Mouse (Mus musculus) cerebellum, adult 11 months (tissue): Measurements from ENCODE around the gene Epas1.

Source experiments
- DNase-seq: peaks from one replicate; pipeline ENCODE4 v3.0.0; 2022

Epas1 gene

GRCm38 (mm10) chr17:86757621-86758020, 4.1 kb downstream of the Epas1 start:
- DNase-seq, result no peak

DNA sequence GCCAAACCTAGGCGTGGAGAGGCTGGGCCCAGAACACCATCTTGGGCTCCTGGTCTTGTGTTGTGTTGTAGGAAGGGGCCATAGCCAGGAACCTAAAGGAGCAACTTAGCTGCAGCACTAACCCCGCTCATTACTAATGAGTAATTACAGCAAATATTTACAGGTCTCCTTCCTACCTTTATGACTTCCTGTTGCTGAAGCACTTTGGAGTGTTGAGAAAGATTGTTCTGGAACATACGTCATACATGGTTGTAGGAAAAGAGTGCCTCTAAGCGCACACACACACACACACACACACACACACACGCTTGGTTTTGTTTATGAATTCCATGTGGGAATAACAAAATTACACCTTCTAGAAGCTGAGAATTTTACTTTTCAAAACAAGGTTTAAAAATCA, 8.4 kb downstream of the Epas1 start:
- DNase-seq, result no peak

DNA sequence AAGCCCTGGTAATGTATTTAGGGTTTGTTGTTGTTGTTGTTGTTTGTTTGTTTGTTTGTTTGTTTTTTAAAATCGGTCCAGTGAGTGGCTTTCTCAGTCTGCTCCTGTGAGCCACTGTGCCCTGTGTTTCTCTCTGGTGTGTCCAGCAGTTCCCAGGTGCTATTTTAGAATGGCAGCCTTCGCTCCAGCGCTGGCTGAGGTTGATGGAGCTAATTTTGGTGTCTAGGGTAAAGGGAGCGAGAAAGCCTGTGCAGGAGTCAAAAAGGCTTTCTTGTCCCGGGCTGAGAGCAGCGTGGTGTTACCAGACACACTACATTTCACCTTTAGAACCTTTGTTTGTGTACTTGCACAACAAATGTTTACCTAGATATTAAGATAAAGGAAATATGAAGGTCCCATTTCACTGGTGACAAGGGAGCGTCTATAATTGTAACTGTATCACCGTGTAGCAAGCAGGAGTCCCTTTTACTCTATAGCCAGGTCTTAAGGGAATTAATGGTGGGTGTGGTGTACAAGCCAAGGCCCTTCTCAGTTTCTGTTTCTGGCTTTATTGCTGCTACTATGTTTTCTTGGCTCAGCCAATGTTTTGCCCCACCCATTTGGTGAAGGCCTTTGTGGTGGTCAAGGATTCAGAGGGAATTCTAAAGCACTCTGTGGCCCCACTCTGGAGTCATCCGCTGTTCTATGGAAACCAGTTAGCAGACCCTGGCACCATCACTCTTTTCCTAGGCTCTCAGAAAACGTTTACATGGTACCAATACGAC, 9.2 kb downstream of the Epas1 start:
- DNase-seq, result no peak

DNA sequence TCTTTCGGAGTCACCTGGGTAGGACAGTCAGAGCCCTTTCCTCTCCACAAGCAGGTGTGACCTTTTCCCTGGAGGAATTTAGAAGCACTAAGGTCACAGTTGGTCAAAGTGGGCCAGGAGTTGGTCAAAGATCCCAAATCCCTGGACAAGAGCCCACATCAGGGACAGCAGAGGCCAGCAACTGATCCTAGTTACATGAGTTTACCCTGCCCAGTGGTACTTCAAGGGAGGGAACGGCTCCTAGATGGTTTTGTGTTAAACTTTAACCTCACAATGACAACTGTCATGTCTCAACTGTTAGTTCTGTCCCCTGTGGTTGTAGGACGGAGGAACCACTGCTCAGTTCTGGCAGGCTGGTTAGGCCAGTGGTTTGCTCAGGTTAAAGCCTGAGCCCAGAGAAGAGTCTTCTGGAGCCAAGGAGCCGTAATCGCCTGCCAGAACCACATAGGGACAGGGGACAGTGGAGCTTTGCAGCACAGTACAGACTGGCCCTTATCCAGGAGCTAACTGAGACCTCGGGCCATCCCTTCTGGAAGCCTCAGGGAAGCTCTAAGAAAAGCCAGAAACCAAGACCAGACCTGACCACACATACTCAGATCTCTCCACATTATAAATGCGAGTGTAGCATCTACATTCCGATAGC, 12.4 kb downstream of the Epas1 start:
- no peak for DNase-seq

DNA sequence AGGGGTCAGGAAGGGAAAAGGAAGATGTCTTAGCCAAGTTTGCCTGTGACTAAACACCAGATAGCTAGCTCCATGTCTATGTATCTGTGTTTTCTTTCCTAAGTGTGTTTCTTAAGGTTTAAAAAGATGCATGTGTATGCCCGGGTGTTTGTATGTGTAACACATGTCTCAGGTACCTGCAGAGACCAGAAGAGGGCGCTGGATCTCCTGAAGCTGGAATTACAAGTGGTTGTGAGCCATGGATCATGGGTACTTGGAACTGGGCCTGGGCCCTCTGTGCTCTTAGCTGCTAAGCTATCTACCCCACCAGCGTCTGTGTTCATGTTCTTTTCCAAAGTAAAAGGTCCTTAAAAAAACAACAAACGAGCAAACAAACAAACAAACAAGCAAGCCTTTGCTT, 12.9 kb downstream of the Epas1 start:
- DNase-seq, result no peak

- no peak for DNase-seq
Measured at GRCm38 (mm10) chr17:86768596-86768995, 15.1 kb downstream of the Epas1 start.

DNA sequence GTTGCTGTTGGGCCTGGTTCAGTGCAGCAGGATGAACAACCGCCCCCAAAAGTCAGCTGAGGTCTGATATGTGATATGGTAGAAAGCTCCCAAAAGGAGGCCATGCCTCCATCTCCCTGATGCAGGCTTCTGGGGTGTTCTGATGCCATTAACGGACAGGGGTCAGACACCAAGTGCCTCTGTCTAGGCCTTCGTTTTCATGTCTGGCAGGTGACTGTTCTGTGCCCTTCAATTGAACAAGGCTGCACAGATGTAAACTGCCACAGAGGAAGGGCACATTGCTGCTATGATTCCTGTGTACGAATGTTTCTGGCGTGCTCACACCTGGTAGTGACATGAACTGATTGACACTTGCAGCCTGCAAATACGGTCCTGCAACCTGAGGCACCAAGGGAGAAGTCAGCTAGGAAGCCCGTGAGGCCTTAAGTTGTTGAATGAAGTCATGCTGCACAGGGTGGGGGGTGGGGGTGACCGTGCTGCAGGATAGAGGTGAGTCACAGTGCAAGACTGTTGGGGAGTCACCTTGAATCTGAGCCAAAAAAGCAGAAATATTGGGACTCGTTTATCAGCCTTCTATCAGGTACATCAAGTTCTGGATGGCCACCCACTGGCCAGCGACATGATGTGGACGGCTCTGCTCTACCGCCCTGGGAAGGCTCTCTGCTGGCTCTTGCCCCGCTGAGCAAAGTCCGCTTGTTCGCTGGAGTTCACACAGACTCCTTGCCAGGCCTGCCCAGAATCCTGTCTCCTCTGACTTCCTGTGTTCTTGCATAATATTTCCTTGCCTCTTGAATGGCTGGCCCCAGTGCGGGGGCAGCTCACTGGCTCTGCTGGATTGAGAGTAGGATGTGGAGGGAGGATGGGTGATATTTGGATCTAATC, 16.1 kb downstream of the Epas1 start:
- DNase-seq, result no peak

DNA sequence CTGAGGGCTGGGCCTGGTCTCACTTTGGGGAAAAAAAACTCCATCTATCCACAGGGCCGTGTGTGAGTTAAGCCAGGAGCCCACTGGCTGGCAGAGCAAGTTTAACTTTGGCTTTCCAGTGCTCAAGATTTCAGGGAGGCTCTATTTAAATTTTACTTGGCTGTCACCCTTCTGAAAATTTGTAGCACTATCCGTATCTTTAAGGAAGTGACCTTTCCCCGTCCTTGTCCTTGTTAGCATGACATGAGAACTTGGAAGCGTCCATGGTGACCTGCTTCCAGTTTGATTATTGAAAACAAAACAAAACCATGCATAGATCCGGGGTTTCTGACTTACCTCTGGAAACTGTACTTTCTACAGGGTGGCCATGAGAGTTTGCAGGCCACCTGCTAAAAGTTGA, 17.3 kb downstream of the Epas1 start:
- DNase-seq, result no peak

GRCm38 (mm10) chr17:86772035-86772434, 18.5 kb downstream of the Epas1 start:
- DNase-seq, result no peak

DNA sequence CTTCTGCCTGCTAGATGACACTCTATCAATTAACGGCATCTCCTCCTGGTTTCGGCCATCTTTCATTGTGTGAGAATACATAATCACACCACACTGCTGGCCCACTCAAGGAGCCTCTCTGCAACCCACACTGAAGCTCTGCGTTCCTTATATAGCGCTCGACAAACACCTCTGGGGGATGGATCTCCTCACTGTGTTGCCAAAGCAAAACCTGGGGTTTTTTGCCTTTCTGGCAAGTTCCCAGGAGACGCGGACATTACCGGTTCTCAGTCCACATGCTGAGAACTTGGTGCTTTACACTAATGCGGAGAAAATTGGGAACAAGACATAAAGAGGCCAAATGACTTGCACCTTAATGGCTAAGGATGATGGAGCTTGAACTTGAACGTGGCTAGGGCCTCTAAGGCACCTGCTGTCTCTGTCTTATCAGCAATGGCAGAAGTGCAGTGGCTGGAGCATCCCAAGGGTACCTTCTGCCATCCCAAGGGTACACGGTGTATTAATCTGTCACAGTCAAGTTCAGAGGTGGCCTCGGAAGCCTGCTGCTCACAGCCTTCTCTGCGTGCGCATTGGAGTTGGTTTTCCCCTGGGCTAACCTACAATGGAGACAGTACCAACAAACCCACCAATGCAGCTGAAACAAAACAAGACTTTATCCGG, 19.6 kb downstream of the Epas1 start:
- DNase-seq, result no peak

GRCm38 (mm10) chr17:86776538-86776937, 23.0 kb downstream of the Epas1 start:
- DNase-seq, result no peak

DNA sequence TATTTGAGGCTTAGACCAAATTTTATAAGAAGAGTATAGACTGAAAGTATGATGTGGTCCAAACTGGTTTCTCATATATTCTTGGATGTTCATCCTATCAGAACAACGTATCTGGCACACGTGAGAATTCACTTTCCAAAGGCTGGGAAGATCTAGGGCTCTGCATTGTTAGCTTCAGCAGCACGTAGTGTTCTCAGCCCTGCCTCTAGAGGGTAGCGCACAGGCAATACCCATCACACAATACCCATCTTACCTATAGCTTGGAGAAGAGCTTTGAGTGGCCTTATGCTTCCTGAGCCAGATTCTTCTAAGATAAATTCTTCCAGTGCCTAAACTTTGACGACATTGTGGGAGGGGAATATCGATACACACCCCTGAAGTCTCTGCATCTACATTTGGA, 24.6 kb downstream of the Epas1 start:
- no peak for DNase-seq

DNA sequence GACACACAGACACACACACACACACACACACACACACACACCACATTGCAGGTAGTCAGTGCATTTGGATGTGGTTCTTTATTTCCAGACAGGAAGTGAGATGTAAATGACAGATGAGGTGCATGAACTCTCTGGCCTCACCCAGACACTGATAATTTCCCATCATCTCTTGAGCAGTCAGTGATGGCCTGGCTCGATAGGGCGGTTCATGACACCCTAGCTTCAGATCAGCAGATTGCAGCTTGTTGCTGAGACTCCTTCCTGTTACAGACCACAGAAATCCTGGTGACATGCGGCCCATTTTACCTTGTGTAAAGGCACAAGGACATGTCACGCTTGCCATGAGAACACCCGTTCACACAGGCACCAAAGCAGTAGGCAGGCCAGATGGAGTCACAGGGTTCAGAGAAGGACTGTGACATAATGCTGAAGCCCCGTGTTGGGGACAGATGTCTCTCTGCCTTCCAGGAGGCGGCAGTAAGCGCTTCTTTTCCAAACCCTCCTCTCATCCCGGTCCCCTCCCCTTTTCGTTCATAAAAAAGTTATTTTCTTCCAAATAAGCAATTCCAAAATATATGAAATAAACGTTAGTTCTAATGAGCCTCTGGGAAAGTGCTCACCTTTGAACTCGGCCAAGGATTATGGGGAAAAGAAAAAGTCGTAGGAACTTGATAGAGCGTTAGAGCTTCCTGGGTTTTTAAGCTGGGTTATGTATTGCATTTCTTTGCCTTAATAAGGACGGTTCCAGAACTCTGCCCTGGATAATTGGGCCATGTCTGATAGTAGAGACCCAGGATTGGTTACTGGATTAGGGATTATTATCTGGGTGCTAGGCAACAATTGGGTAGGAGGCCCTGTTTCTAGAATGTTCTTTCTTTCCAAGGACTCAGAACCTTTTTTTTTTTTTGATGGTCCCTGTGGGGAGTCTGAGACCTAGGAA, 26.0 kb downstream of the Epas1 start:
- no peak for DNase-seq

DNA sequence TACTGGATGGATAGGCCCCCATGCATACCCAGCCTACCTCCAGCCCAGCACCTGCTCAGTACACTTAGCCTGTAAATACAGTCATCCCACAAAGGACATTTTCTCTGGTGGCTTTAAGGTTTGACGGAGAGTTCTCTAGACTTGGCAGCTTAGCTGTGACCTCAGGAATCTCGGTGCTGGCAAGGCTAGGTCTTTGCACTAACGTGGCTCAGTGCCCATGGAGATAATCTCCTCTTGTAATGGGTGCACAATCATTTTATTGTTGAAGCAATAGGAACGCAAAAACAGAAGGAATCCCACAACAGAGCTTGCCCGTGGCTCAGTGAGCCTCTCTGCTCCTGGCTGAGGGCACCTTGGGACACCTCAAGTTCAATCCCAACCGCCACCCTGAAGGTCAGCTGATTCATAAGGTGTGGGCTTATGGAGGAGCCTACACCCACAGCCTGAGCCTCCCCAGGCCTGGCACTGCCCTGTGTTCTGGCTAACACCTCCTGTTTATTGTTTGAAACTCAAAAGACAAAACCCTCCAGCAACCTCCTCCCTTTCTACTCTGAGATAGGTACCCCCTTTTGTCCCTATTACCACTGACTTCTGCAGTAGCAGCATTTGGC, 27.3 kb downstream of the Epas1 start:
- no peak for DNase-seq

- DNase-seq, result peak; percentile 26
Measured at GRCm38 (mm10) chr17:86781755-86782400, 28.4 kb downstream of the Epas1 start.

DNA sequence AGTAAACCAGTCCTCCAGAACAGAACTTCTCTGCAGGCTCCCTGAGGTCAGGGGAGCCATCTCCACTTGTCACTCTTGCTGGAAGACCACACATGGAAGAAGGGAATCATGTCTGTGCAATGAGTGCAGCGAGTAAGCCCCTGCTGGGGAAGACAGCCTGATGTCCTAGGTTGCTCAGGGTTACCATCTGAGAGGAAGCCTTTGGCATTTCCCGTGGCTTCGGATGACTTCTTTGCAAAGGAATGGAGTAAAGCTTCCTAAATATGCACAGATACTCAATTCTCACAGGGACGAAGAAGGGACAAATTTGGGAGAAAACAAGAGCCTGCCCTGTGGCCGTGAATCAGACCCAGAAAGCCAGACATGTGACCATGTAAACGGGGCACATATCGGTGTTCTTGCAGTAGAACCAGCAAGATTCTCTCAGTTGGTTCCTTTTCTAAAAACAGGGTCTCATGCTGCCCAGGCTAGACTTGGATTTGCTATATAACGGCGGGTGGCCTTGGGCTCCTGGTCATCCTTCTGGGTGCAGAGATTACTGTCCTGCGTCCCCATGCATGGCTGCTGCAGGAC, 31.0 kb downstream of the Epas1 start:
- no peak for DNase-seq

GRCm38 (mm10) chr17:86785612-86786011, 32.1 kb downstream of the Epas1 start:
- no peak for DNase-seq

- no peak for DNase-seq
Measured at GRCm38 (mm10) chr17:86786496-86786895, 33.0 kb downstream of the Epas1 start.

- no peak for DNase-seq
Measured at GRCm38 (mm10) chr17:86787805-86788204, 34.3 kb downstream of the Epas1 start.

- DNase-seq, result no peak
Measured at GRCm38 (mm10) chr17:86788316-86788715, 34.8 kb downstream of the Epas1 start.

DNA sequence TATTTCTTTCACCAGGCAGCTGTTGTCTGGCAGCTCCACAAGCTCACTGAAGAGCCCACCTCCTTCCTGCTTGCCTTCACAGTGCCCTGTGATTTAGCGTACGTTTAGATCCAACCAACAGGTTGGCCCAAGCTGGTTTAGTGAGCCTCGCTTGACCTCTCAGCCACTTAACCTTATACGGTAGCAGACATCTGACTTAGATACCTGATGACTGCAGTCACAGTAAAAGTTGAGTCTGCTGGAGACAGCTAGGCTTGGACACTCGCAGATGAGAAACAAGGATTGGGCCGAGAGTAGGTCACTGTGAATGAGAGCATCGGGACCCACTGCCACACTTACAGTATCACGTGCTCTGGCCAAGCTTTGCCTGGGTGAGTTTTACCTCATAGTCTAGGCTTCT, 38.4 kb downstream of the Epas1 start:
- no peak for DNase-seq
